Mouse (Mus musculus): ENCODE results near the gene Slc6a6. TPM values are rescaled to one million over a fixed set of nuclear protein-coding genes. Genes with fewer than 3 reads are reported as not detected.

The Slc6a6 gene
- polyA plus RNA-seq, 1 experiment from 2014 or later = 59.1 TPM

- Histone ChIP-seq H3K4me1 (ENCODE audit: control insufficient read depth, insufficient read depth, low read length) (peaks cover 31% of the 10 kb centered on the region), H3K9ac (ENCODE audit: low read length) (no peak overlapping the region; the same call in 1 of the 2 replicates), H3K36me3 (ENCODE audit: control insufficient read depth, insufficient read depth) (no peaks in the 10 kb centered on the region), H3K4me2 (ENCODE audit: low read depth, low read length) (no peak overlapping the region), H3K27me3 (ENCODE audit: control insufficient read depth, insufficient read depth, low read length) (peaks cover 15% of the 10 kb centered on the region), H3K27ac (ENCODE audit: low read length) (peak overlapping the region; percentile 5; the same call in 1 of the 2 replicates), H3K9me3 (replicated peaks; ENCODE audit: control insufficient read depth, low read length) (no peaks in the 10 kb centered on the region), H3K4me3 (ENCODE audit: low read length) (no peak overlapping the region)
- ATAC-seq (replicated peaks; ENCODE audit: extremely low read depth, insufficient read depth, low FRiP score) = 0 out of 2 replicates have a peak, but pooled peaks have one; percentile 11
- 49% methylated on average over 6 of the region's 6 CpGs for WGBS
Measured at GRCm38 (mm10) chr6:91808022-91808421, 124.2 kb downstream of the Slc6a6 start.

Other genes with a start within 250 kb of the Slc6a6 start
- 32.4 and 33.7 TPM in 2 replicates for gene Chchd4, start 210.5 kb upstream of the Slc6a6 start, polyA plus RNA-seq (2015; fragmentation: Nextera tagmentation; extraction: Ambion mirVana)
- gene Tmem43, start 210.3 kb upstream of the Slc6a6 start, polyA plus RNA-seq (2015; fragmentation: Nextera tagmentation; extraction: Ambion mirVana) = 27.6 and 29.7 TPM in 2 replicates
- 11.9 and 13.7 TPM in 2 replicates for gene Xpc, start 168.2 kb upstream of the Slc6a6 start, polyA plus RNA-seq (2015; fragmentation: Nextera tagmentation; extraction: Ambion mirVana)
- gene Lsm3, start 168.1 kb upstream of the Slc6a6 start, polyA plus RNA-seq (2015; fragmentation: Nextera tagmentation; extraction: Ambion mirVana) = 164 and 183 TPM in 2 replicates
- 9.1 and 10.1 TPM in 2 replicates for gene Grip2, start 143.2 kb downstream of the Slc6a6 start, polyA plus RNA-seq (2015; fragmentation: Nextera tagmentation; extraction: Ambion mirVana)
- 17.6 and 25.5 TPM in 2 replicates for gene Ccdc174, start 194.0 kb downstream of the Slc6a6 start, polyA plus RNA-seq (2015; fragmentation: Nextera tagmentation; extraction: Ambion mirVana)
- 0.41 and 0.46 TPM in 2 replicates for gene 4930590J08Rik, start 218.8 kb downstream of the Slc6a6 start, polyA plus RNA-seq (2015; fragmentation: Nextera tagmentation; extraction: Ambion mirVana)

Data from heart, embryonic 16.5 days (tissue).